26 mouse cellular contexts compared by ENCODE assay signal in genomic region chr12:100441609-100442008, GRCm38 (mm10).
"Had no signal": no experiment of that assay in that cellular context is flagged by ENCODE, and none has a peak within 500 bp of the region (broad histone marks: within the 10 kb centered on the region; RNA-seq: fewer than 3 reads in every experiment).

No protein-coding gene starts in this region.

- H3K36me3 ChIP-seq: intestine, embryonic 15.5 days; liver, embryonic 13.5 days; liver, embryonic 15.5 days had no signal

- H3K4me2 ChIP-seq: heart, embryonic 12.5 days; hindbrain, embryonic 12.5 days; hindbrain, embryonic 14.5 days; intestine, embryonic 15.5 days; limb, embryonic 12.5 days; liver, embryonic 11.5 days; liver, embryonic 13.5 days; liver, embryonic 15.5 days had no signal

- H3K9ac ChIP-seq: heart, embryonic 12.5 days; hindbrain, embryonic 12.5 days; hindbrain, embryonic 14.5 days; intestine, embryonic 15.5 days; limb, embryonic 12.5 days; liver, embryonic 13.5 days; liver, embryonic 15.5 days had no signal

- ATAC-seq: hindbrain, embryonic 16.5 days; inflammation-experienced regulatory T-cells, adult 6 months; intestine, embryonic 15.5 days; intestine, postnatal 0 days had no signal

- H3K9me3 ChIP-seq: heart, embryonic 10.5 days; heart, embryonic 12.5 days; hindbrain, embryonic 10.5 days; hindbrain, embryonic 12.5 days; intestine, embryonic 15.5 days; limb, embryonic 10.5 days; limb, embryonic 12.5 days; liver, embryonic 13.5 days; liver, embryonic 15.5 days had no signal

- H3K4me3 ChIP-seq: gastrocnemius, adult 2 months; heart, embryonic 10.5 days; heart, embryonic 12.5 days; hindbrain, embryonic 10.5 days; hindbrain, embryonic 12.5 days; intestine, embryonic 15.5 days; layer of hippocampus, adult 2 months; limb, embryonic 10.5 days; limb, embryonic 12.5 days; liver, embryonic 13.5 days; liver, embryonic 15.5 days had no signal

- H3K4me1 ChIP-seq: hindbrain, embryonic 10.5 days; hindbrain, embryonic 12.5 days; liver, embryonic 13.5 days; liver, embryonic 15.5 days had no signal

- H3K27me3 ChIP-seq: heart, embryonic 12.5 days; hindbrain, embryonic 12.5 days; intestine, embryonic 15.5 days; limb, embryonic 12.5 days; liver, embryonic 13.5 days; liver, embryonic 15.5 days had no signal

- H3K27ac ChIP-seq: heart, embryonic 10.5 days; hindbrain, embryonic 10.5 days; hindbrain, embryonic 12.5 days; hindbrain, embryonic 14.5 days; intestine, embryonic 15.5 days; kidney, postnatal 0 days; limb, embryonic 10.5 days; limb, embryonic 12.5 days; liver, embryonic 13.5 days; liver, embryonic 15.5 days had no signal

- DNase-seq: gastrocnemius, adult 2 months; gastrocnemius, postnatal 10 days; gastrocnemius, postnatal 25 days; heart, postnatal 10 days; heart, postnatal 4 days; kidney, adult 18-20 months; kidney, adult 8-10 months; kidney, postnatal 25 days; kidney, postnatal 4 days; liver; liver, embryonic 13.5 days had no signal
